ENCODE assay signal across 8 mouse cellular contexts in genomic region chr15:102247252-102248130, GRCm38 (mm10). TPM values are rescaled to one million over a fixed set of nuclear protein-coding genes. Genes with fewer than 3 reads are reported as not detected.
A peak's percentile ranks its signal among the peaks of the same experiment; 100 is the strongest.
DNase-seq lines count a peak whose midpoint lies in the region; ATAC-seq and TF ChIP-seq lines count a peak whose summit lies in the region.

No protein-coding gene starts in this region.

- ATAC-seq in heart, embryonic 11.5 days (replicated peaks; ENCODE audit: insufficient number of reproducible peaks, low FRiP score, low TSS enrichment), result peak; percentile 47
- ATAC-seq in liver, embryonic 14.5 days (ENCODE audit: insufficient read depth), result peak; percentile 40

- peak overlapping the region; percentile 93 for H3K4me2 ChIP-seq in heart, embryonic 11.5 days
- peak overlapping the region; percentile 62 for H3K4me2 ChIP-seq in liver, embryonic 14.5 days (ENCODE audit: low read depth)

- H3K9me3 ChIP-seq in embryonic facial prominence, embryonic 10.5 days, result no peaks in the 10 kb centered on the region
- H3K9me3 ChIP-seq in heart, embryonic 11.5 days (replicated peaks; ENCODE audit: control insufficient read depth, low read length), result no peaks in the 10 kb centered on the region
- no peaks in the 10 kb centered on the region for H3K9me3 ChIP-seq in liver, embryonic 14.5 days (ENCODE audit: control insufficient read depth, low read length)

- peak overlapping the region; percentile 66 for H3K9ac ChIP-seq in heart, embryonic 11.5 days (ENCODE audit: low read depth, low read length)
- H3K9ac ChIP-seq in liver, embryonic 14.5 days (replicated peaks), result no peak overlapping the region

- TF ChIP-seq EP300 in liver, embryonic 14.5 days (IDR thresholded peaks at IDR 0.05; ENCODE audit: low read depth), result no peak

- peak overlapping the region; percentile 96 for H3K27ac ChIP-seq in embryonic facial prominence, embryonic 10.5 days (replicated peaks)
- H3K27ac ChIP-seq in heart, embryonic 11.5 days (ENCODE audit: low read depth, low read length), result peak overlapping the region; percentile 90
- H3K27ac ChIP-seq in liver, embryonic 14.5 days, result no peak overlapping the region; the same call in 1 of the 2 replicates

- DNase-seq in CD4-positive, CD25-positive, alpha-beta regulatory T cell, adult 2 months (ENCODE audit: low read depth, low spot score), result peak; percentile 58
- peak; percentile 84 to 95 for DNase-seq in adrenal gland, adult (ENCODE audit: inconsistent age in 2 of 2, low spot score in 1 of 2)
- peak; percentile 86 for DNase-seq in embryonic facial prominence, embryonic 10.5 days (ENCODE audit: low spot score)
- DNase-seq in kidney, adult 9 months, result peak; percentile 81
- DNase-seq in liver, embryonic 14.5 days (ENCODE audit: low read depth in 3 of 3, low spot score in 3 of 3), result no peak
- peak; percentile 76 for DNase-seq in neural tube, embryonic 10.5 days (ENCODE audit: extremely low spot score, low spot score)
- DNase-seq in urinary bladder, postnatal 14 days (ENCODE audit: low spot score), result peak; percentile 81

- H3K36me3 ChIP-seq in embryonic facial prominence, embryonic 10.5 days (replicated peaks), result peaks cover 27% of the 10 kb centered on the region
- no peaks in the 10 kb centered on the region for H3K36me3 ChIP-seq in heart, embryonic 11.5 days (ENCODE audit: control insufficient read depth, insufficient read depth, low read length)
- no peaks in the 10 kb centered on the region for H3K36me3 ChIP-seq in liver, embryonic 14.5 days (replicated peaks; ENCODE audit: control insufficient read depth, insufficient read depth, low read depth)

- peaks cover 98% of the 10 kb centered on the region for H3K4me1 ChIP-seq in embryonic facial prominence, embryonic 10.5 days
- peaks cover 38% of the 10 kb centered on the region for H3K4me1 ChIP-seq in heart, embryonic 11.5 days (ENCODE audit: control insufficient read depth, insufficient read depth, low read length)
- peaks cover 0 to 14% of the 10 kb centered on the region in 2 experiments; a peak in 2 of 4 replicates for H3K4me1 ChIP-seq in liver, embryonic 14.5 days (replicated peaks; ENCODE audit: control insufficient read depth in 2 of 2, insufficient read depth in 2 of 2, low read length in 1 of 2)

- peak overlapping the region; percentile 76 for H3K4me3 ChIP-seq in embryonic facial prominence, embryonic 10.5 days
- H3K4me3 ChIP-seq in heart, embryonic 11.5 days (ENCODE audit: low read depth, low read length), result peak overlapping the region; percentile 59
- peak overlapping the region; percentile 51 to 58 for H3K4me3 ChIP-seq in liver, embryonic 14.5 days (ENCODE audit: insufficient read depth in 1 of 2, low read depth in 2 of 2, low read length in 2 of 2)

- TF ChIP-seq CTCF in liver, embryonic 14.5 days (IDR thresholded peaks at IDR 0.05; ENCODE audit: low read depth), result no peak

- peaks cover 69% of the 10 kb centered on the region for H3K27me3 ChIP-seq in embryonic facial prominence, embryonic 10.5 days (replicated peaks; ENCODE audit: low read depth, poor library complexity, severe bottlenecking)
- H3K27me3 ChIP-seq in heart, embryonic 11.5 days (ENCODE audit: control insufficient read depth, insufficient read depth, low read length), result peaks cover 50% of the 10 kb centered on the region
- peaks cover 71% of the 10 kb centered on the region for H3K27me3 ChIP-seq in liver, embryonic 14.5 days (ENCODE audit: control insufficient read depth, insufficient read depth, low read length)

- under 1% methylated on average over 65 of the region's 65 CpGs for WGBS in embryonic facial prominence, embryonic 10.5 days
- WGBS in heart, embryonic 11.5 days (ENCODE audit: insufficient replicate concordance), result under 1% methylated on average over 55 of the region's 65 CpGs
- WGBS in liver, embryonic 14.5 days (ENCODE audit: insufficient replicate concordance), result under 1% methylated on average over 63 of the region's 65 CpGs

RNA-seq across cellular contexts. Expression of gene Rarg, which starts 9.8 kb away (rescaled TPM):
- 77.8 and 90.2 TPM in 2 replicates for polyA plus RNA-seq in embryonic facial prominence, embryonic 10.5 days (2016; fragmentation: Nextera tagmentation; extraction: Ambion mirVana)
- polyA plus RNA-seq in heart, embryonic 11.5 days (2014; fragmentation: Nextera tagmentation; extraction: Ambion mirVana), result 11.2 and 13.4 TPM in 2 replicates
- 2.3 and 2.5 TPM in 2 replicates for polyA plus RNA-seq in liver, embryonic 14.5 days (2012; rRNA removed)
- polyA plus RNA-seq in liver, embryonic 14.5 days (2014; fragmentation: Nextera tagmentation; extraction: Ambion mirVana), result 1.9 and 2.1 TPM in 2 replicates

RNA-seq across cellular contexts. Expression of gene Itgb7, which starts 15.7 kb away (rescaled TPM):
- 1.1 and 1.6 TPM in 2 replicates for polyA plus RNA-seq in embryonic facial prominence, embryonic 10.5 days (2016; fragmentation: Nextera tagmentation; extraction: Ambion mirVana)
- polyA plus RNA-seq in heart, embryonic 11.5 days (2014; fragmentation: Nextera tagmentation; extraction: Ambion mirVana), result 0.94 and 1.2 TPM in 2 replicates
- polyA plus RNA-seq in liver, embryonic 14.5 days (2012; rRNA removed), result 1.6 and 2.7 TPM in 2 replicates
- polyA plus RNA-seq in liver, embryonic 14.5 days (2014; fragmentation: Nextera tagmentation; extraction: Ambion mirVana), result 5.6 and 5.7 TPM in 2 replicates

RNA-seq across cellular contexts. Expression of gene Gm9918, which starts 22.9 kb away (rescaled TPM):
- polyA plus RNA-seq in embryonic facial prominence, embryonic 10.5 days (2016; fragmentation: Nextera tagmentation; extraction: Ambion mirVana), result 0.75 and 1.3 TPM in 2 replicates
- polyA plus RNA-seq in heart, embryonic 11.5 days (2014; fragmentation: Nextera tagmentation; extraction: Ambion mirVana), result 0.07 TPM in 1 of 2 replicates, not detected in the other
- 0.04 TPM in 1 of 2 replicates, not detected in the other for polyA plus RNA-seq in liver, embryonic 14.5 days (2012; rRNA removed)
- 0.04 TPM in 1 of 2 replicates, not detected in the other for polyA plus RNA-seq in liver, embryonic 14.5 days (2014; fragmentation: Nextera tagmentation; extraction: Ambion mirVana)

RNA-seq across cellular contexts. Expression of gene Mfsd5, which starts 31.8 kb away (rescaled TPM):
- polyA plus RNA-seq in embryonic facial prominence, embryonic 10.5 days (2016; fragmentation: Nextera tagmentation; extraction: Ambion mirVana), result 63.2 and 66.4 TPM in 2 replicates
- polyA plus RNA-seq in heart, embryonic 11.5 days (2014; fragmentation: Nextera tagmentation; extraction: Ambion mirVana), result 44.4 and 45.3 TPM in 2 replicates
- polyA plus RNA-seq in liver, embryonic 14.5 days (2012; rRNA removed), result 13.4 and 15.4 TPM in 2 replicates
- polyA plus RNA-seq in liver, embryonic 14.5 days (2014; fragmentation: Nextera tagmentation; extraction: Ambion mirVana), result 21.2 and 23.5 TPM in 2 replicates

RNA-seq across cellular contexts. Expression of gene Csad, which starts 43.0 kb away (rescaled TPM):
- polyA plus RNA-seq in embryonic facial prominence, embryonic 10.5 days (2016; fragmentation: Nextera tagmentation; extraction: Ambion mirVana), result 48.6 and 48.7 TPM in 2 replicates
- 31.3 and 33.4 TPM in 2 replicates for polyA plus RNA-seq in heart, embryonic 11.5 days (2014; fragmentation: Nextera tagmentation; extraction: Ambion mirVana)
- 14.9 and 17.9 TPM in 2 replicates for polyA plus RNA-seq in liver, embryonic 14.5 days (2012; rRNA removed)
- polyA plus RNA-seq in liver, embryonic 14.5 days (2014; fragmentation: Nextera tagmentation; extraction: Ambion mirVana), result 22.6 and 24.0 TPM in 2 replicates

Comparison
In these comparisons a context has a peak if more than half of its experiments do, and no peak if none do; other contexts are left out.
1. DNase-seq: peak in CD4-positive, CD25-positive, alpha-beta regulatory T cell, adult 2 months (single experiment), adrenal gland, adult (2 of 2), embryonic facial prominence, embryonic 10.5 days (single experiment), kidney, adult 9 months (single experiment), neural tube, embryonic 10.5 days (single experiment) and urinary bladder, postnatal 14 days (single experiment); none in liver, embryonic 14.5 days (0 of 3).
2. Peak in every context shown above with its lines, with median percentiles within 50 percentile points of each other: H3K4me3 ChIP-seq.